Mouse (Mus musculus) natural killer cell, adult 2 months (primary cell): Measurements from ENCODE around the gene Plekhg3.

Experiments
- DNase-seq, 2 experiments: peaks; one replicate each; pipeline ENCODE4 v3.0.0; 2022; ENCODE audit warnings: low spot score in 2 of 2

Plekhg3 gene

DNA sequence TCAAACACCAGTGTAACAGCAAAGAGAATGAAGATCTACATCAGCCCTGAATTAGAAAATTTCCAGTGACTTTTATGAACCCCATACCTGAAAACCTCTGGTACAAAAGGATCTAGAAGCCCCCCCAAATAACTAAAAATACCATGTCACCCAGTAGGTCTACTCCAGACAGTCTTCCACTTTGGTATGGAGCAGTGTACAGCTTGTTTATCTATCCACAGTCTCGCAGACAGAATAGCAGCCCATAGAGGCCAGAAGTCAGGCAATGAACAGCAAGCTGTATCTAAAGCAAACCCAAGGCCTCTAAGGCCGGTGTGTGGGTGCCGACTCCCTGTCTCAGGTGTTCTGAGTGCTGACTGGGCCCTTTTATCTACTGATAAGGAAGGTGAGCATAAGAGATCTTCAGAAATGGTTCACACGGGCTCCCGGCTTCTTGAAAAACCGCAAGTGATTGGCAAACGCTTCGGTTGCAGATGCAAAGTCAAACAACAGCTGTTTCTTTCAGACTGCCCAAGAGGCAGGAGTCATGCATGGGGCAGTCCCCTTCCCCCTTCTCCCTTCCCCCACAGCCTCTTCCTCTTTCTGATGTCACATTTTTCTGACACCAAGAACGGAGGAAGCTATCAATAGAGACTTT lies 3.3 kb upstream of the Plekhg3 start:
- peak; percentile 25 to 75 for DNase-seq

GRCm38 (mm10) chr12:76528766-76529165 lies 1.9 kb upstream of the Plekhg3 start:
- DNase-seq: no peak

- no peak for DNase-seq
These were observed 1.6 kb downstream of the Plekhg3 start for GRCm38 (mm10) chr12:76531986-76532925.

DNA sequence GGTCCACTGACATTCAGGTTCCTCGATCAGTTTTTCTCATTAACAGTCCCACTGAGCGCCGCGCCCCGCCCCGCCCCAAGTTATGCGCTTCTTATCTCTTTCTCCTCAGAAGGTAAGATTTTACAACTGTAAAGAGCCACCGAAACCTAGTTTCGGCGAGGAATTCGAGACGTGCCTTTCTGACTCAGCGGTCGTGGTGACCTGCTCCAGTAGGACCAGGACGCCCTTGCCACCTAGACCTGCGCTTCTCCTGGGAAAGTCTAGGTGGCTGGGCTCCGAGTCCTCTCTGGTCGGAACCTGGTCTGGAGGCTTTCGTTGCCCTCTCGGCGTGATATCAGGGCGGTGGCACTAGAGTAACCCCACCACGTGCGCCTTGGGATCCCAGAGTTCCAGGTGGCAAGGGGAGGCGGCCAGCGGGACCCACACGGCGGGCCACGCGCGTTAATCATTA lies 2.3 kb downstream of the Plekhg3 start:
- DNase-seq: peak in 1 of 2 experiments; percentile 20

DNA sequence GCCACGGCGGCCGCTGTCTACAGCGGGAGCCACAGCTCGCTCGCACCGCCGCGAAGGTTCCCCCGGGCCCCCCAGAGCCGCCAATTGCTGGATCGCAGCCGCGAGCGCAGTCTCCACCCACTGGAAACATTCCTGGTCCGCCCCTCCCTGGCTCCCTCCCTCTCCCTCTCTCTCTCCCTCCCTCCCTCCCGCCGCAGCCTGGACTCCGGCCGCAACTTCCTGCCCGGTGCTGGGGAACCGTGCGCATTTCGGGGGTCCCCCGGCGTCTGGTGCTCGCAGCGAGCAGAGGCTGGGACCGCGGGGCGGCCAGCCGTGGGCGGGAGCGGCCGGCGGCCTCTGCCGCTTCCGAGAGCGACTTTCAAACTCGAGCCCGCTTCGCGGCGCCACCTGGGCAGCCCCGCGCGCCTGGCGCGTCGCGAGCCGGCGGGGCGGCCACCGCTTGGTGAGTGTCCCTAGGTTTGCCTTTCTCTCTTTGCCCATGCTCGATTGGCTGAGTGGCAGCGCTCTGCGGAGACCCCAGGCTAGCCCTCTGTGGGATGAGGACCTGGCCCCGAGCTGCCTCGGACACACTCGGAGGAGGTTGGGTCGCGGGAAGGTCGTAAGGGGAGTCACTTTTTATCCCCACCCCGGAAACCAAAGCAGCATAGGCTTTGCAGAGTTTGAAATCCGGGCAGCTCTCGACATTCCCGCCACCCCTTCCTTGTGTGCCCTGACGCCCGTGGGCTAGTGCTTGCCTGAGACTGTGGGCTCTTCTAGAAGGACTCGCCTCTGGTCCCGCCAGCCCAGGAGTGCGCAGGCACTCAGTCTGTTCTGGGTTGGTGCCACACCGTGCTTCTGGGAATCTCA lies 2.9 kb downstream of the Plekhg3 start:
- DNase-seq: peak; percentile 47 to 58

- peak; percentile 23 to 32 for DNase-seq
These were observed 3.5 kb downstream of the Plekhg3 start for GRCm38 (mm10) chr12:76534233-76534632.

GRCm38 (mm10) chr12:76534641-76535283 lies 4.1 kb downstream of the Plekhg3 start:
- DNase-seq: no peak

DNA sequence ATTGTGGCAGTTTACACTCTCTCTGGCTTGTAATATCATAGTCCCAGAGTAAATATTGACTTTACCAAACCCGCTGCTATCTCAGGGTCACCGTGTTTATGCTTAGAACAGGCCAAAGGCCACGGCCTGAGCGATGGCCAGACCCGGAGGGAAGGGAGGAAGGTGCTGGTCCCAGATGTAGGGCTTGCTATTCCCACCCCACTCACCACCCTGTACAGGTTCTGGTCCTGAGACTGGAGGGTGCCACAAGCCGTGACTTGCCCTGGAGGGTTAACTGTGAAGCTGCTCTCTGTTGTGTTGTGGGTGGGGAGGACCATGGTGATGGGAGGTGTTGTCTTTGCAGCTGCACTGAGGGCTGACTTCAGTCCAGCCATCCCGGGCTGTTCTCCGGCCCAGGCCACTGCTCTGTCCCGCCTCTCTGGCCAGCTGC lies 4.8 kb downstream of the Plekhg3 start:
- DNase-seq: no peak

DNA sequence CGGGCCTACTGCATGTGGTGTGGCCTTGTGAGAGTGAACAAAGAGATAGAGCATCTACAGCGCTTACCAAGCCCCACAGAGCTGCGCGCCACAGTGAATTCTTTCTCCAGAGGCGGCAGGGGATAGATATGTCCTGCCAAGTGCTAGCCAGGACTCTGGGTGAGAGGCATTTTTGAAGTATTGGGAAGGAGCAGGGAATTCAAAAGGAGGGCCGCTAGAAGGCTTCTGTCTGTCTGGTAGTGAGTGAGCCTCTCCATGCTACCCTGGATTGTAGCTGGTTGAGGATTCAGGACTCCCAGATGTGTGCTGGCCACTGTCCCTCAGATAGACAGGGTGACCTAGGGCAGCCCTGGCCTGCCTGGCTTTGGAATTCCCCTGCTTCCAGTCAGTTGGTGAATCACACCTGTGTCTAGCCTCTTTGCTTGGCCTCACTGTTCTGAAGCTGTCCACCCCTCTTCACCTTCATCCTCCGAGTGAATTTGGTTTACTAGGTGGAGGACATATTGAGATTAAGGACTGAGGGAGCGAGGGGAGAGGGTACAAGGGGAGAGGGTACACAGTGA lies 6.0 kb downstream of the Plekhg3 start:
- DNase-seq: peak; percentile 33 to 35

DNA sequence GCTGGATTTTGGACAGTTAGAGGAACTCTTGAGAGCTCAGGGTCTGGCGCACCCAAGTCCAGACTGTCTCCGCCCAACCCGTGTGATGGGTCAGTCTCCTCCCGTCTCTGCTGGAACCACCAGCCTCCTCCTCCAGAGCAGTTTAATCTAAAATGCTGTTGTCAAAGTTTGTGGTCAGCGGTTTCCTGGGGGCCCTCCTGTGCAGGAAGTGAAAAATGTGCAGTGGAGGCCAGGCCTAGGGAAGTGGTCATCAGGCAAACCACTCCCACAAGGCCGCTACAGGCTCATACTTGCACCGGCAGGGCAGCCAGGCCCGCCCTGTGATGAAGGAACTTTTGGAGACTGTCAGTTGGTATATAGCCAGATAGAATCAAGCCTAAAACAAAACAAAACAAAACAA lies 6.7 kb downstream of the Plekhg3 start:
- peak; percentile 90 to 95 for DNase-seq

DNA sequence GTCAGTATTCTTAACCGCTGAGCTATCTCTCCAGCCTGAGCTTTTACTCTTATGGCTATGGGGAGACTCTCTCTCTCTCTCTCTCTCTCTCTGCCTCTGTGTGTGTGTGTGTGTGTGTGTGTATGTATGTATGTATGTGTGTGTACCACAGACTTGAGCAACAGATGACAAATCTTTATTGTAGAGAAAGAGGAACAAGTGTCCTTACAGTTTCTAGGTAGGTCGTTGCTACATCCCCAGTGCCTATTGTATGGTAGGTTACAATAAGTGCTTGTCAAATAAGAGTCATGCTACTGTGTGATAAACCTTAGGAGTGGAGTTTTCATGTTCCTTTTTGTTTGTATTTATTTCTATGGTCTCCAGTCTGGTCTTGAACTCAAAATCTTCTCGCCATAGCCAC lies 9.5 kb downstream of the Plekhg3 start:
- no peak for DNase-seq

- DNase-seq: no peak
These were observed 10.1 kb downstream of the Plekhg3 start for GRCm38 (mm10) chr12:76540701-76541221.

- no peak for DNase-seq
These were observed 10.8 kb downstream of the Plekhg3 start for GRCm38 (mm10) chr12:76541475-76541874.

- no peak for DNase-seq
These were observed 11.2 kb downstream of the Plekhg3 start for GRCm38 (mm10) chr12:76541879-76542278.

DNA sequence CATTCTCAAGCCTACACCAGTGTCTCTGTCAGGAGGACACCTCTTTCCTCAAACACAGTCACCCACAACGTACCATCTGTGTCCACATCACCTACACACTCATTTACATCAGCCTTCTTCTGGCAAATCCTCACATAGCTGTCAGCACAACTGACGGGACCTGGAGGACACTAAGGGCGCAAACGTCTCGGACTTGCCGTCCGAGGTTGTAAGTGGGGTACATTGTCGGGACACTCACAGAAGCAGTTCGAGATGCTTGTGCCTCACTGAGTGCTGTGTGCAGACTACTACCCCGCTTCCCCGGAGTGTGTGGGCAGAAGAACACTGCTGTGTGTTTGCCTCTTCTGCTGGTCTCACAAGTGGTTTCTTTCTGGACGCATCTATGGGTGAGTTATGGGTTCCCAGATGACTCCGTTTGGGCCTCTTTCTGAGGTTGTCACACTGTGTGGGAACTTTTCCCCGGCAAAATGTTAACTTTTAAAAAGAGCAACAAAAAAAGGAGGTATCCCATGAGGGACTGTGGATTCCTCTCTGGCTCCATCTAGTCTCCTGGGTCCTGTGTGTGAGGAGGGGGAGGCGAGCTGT lies 15.2 kb downstream of the Plekhg3 start:
- no peak for DNase-seq

- no peak for DNase-seq
These were observed 15.9 kb downstream of the Plekhg3 start for GRCm38 (mm10) chr12:76546383-76547276.

- no peak for DNase-seq
These were observed 16.9 kb downstream of the Plekhg3 start for GRCm38 (mm10) chr12:76547409-76548081.

DNA sequence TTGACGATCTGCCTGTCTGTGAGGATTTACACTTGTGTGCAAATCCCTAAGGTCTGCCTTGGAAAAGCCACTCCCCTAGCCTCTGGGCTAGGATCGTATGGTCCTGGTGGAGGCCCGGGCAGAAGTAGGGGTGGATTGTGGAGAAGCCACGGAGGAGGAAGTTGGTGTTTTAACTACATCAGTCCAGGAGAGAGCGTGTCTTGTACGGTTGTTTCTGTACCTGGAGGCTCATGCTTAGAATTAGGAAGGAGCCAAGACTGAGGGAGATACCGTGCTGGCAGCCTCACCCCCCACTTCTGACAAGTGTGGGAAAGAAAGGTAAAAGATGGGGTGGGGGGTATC lies 17.4 kb downstream of the Plekhg3 start:
- DNase-seq: no peak

- DNase-seq: no peak
These were observed 18.5 kb downstream of the Plekhg3 start for GRCm38 (mm10) chr12:76549203-76549602.
